Mouse (Mus musculus): ENCODE measurements around the gene CN725425. TPM values are rescaled to one million over a fixed set of nuclear protein-coding genes. Genes with fewer than 3 reads are reported as not detected.

The CN725425 gene
- polyA plus RNA-seq, 3 experiments from 2014 or later, result not detected

DNA sequence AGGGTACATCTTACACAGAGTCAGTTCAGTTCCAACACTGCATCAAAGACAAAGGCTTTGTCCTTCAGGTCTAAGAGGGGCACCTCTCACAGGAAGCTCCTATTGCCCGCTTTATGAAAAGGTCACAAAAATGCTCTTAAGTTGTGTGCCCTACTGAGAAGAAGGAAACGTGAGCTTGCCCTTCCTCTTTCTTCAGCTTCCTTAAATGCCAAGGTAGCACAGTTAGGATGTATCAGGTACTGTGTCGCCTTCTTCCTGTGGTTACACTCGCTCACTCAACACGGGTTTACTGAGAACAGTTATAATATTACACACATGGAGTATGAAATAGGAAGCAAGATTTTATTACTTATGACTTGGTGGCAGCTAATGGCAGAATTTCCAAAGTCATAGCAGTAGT is 38.0 kb downstream of the CN725425 start:
- no peak for ATAC-seq

DNA sequence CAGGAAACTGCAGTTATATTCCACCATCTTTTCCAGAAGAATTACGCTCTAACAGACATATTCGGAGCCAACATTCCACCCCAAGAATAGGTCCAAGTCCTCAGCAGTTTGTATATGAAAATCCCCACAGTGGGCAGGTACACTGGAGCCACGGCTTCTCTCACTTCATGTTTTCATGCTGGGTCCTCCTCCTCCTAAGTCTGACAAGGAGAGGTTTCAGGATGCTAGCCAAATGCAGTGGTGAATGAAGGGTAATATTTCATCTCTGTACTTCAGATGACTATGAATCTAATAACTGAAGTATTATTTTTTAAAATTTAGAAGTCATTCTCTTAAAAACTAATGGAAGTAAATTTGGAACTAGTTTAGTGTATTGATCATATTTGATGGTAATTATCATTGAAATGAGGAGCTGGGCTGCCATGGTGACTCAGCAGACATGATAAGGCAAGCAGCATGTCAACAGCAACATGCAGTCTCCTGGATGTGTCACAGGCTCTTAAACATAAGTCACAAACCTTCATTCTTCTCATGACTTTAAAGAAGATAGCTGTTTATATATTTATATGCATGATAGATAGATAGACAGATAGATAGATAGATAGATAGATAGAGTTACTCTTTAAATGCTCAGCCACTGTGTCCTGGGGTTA is 41.5 kb downstream of the CN725425 start:
- ATAC-seq, result no peak

DNA sequence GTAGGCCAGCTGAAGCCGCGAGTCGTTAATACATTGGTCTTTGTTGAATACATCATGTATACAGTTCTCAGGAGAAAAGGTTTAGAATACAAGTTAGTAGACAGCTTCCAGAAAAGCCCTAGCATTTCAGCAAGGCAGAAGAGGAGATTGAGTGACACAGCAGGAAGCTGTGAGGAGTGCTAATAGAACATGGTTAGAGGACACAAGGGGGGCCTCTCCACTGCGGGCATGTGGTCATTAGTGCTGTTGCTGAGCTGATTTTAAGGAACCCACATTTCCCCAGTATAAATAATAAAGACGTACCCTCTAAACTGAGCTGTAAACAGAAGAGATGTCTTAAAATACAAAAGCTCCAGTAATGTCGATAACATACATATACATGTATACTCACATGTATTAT is 51.5 kb downstream of the CN725425 start:
- ATAC-seq, result no peak

DNA sequence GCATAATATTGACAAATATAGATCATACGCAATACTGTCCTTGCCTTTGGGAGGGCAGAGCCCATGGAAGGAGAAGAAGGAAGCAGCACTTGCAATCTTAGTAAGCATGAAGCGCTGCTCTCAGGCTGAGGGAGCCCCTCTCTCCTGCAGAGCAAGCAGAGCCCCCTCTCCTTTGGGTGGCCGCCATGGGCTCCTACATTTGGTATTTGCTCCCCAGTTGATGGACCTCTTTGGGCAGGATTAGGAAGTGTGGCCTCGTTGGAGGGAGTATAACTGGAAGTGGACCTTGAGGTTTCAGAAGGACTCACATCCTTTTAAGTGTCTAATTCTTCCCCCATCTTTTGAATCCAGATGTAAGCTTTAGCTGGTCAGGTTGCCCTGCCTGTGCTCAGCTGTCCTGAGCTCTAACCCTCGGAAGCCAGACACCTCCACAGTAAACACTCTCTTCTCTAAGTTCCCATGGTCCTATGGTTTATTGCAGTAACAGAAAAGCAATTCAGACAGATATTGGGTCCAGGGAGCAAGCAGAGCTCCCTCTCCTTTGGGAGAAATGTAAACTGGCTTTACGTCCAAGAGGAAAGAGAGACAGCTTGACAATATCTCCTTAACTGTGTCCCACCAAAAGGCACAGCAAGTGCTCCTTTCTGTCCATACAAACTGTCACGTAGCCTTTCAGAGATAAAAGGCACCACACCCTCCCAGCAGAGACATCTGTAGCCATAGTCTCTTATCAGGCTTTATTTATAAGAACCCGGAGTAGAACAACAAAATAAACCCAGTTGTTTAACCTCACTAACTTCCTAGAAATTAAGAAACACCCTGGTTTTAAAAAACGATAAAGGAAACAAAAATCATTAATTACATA is 52.5 kb downstream of the CN725425 start:
- no peak for ATAC-seq

DNA sequence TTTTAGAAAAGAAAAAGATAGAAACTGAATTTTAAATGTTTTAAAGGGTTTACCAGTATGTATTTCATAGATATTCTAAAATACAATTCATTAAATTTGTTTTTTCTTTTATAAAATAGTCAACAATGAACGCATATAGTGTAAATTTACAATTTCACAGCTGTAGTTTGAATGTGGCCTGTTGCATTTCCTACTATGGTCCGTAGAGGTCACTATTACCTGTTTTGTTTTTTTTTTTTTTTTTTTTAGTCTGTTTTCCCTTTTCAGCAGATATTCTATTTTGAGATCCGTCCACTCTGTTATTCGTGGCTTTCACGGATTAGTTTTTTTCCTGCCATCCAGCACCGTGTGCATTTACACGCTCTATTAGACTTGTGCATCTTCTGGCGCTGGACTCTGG is 53.7 kb downstream of the CN725425 start:
- ATAC-seq, result no peak

DNA sequence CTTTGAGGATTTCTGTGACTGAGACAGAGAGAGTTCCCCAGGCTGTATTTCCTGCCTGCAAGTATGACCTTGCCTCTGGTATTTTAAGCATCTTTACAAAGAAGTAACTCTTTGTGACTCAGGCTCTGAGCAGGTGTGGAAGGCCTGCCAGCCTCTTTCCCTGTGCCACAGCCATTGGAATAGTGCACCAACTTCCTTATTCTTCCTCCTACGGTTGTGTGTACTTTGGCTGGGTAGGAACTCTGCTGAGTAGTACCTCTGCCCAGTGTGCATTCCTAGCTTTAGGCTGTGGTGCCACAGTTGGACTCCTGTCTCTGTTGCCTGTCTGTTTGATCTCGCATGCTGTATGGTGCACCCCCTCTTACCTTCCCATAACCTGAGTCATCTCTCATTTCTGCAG is 56.0 kb downstream of the CN725425 start:
- no peak for ATAC-seq

DNA sequence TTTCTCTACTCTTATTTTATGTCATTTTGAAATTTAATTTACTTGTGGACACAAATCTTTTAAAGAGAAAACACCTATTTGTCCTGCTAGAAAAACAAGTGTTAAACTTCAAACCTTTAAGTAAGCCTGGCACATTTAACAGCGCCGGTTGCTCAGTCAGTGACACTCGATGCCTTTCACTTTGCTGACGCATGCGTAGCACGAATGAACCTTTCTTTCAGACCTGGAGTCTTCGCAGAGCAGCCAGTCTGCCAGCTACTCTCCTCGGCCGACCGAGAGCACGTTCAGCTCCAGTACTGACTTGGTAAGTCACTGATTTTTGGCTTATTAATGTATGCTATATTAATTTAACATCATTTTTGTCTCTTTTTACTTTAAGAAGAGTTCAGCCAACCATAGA is 57.8 kb downstream of the CN725425 start:
- ATAC-seq, result no peak

DNA sequence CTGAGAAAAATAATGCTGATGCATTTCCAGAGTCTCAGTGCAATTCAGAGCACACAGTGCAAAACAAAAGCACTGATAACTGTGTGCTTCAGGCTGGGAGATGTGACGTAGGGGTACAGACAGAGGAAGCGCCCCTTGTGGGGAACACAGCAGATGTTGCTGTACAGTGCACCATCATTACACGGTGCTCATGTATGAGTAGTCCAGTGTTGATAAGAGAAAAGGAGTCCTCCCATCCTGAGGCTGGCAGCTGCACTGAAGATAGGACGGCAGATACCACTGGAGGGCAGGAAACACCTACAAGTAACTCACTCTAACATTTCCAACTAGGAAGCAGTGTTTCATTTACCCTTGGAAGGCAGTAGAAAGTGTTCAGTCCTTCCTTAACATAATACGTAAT is 61.3 kb downstream of the CN725425 start:
- ATAC-seq, result no peak

DNA sequence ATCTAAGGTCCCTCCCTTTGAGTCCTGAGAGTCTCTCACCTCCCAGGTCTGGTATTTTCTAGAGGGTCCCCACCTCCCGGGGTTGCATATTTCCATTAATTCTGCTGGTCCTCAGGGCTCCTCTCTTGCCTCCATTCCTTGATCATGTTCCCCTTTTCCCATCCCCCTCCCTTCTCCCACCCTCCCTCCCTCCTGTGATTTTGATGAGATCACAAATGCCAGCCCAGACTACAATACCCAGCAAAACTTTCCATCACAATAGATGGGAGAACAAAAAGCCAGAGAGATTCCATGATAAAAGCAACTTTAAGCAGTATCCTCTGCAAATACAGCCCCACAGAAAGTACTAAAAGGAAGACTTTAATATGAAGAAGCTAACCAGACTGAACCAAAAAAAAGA is 64.6 kb downstream of the CN725425 start:
- ATAC-seq, result no peak

DNA sequence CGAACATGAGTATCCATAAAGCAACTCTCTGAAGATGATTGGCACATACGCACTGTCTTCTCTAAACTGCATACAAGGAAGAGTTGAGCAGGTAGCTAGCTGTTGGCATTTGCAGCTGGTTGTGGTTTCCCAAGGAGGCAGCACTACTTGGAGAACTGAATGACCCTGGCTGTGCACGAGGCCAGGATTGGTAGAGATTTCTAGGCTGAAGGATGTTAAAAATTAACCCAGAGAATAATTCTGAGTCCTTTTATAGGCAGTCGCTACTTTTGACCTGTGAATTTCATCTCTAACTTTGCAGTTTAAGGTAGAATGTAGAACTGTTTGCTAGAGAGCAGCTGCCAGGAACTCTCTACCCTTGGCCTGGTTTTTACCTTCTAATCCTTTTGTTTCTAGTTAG is 69.2 kb downstream of the CN725425 start:
- ATAC-seq, result no peak

DNA sequence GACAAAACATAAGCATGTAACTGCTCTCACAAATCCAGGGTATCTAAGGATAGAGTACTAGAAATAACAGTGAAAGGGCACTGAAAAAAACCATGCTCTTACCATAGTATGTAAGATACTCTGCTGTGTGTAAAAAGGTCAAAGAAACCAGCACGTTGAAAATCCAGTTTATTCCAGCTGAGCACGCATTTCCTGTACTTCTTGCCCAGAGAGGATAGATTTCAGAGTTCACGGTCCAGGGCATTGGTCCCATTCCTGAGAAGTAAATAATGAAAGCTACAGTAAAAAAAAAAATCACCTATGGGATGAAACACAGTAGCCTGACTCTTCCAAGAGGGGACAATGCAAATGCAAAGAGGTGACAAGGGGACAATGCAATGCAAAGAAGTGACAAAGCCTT is 76.7 kb downstream of the CN725425 start:
- no peak for ATAC-seq

DNA sequence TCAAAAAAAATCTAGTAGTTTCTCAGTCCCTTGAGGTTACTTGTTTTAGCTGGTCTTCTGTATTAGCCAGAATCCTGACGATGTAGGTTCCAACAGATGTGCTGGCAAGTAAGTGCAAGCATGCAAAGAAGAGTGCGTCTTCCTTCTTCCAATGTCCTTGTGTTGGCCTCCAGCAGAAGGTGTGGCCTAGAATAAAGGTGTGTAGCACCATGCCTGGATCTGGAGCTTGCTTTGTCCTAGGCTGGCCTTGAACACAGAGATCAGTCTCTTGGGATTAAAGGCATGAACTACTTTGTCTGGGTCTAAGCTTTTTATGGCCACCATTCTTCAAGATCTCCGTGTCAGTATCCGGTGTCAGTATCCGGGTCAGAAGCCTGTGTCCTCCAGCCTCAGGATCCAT is 80.3 kb downstream of the CN725425 start:
- ATAC-seq, result no peak

DNA sequence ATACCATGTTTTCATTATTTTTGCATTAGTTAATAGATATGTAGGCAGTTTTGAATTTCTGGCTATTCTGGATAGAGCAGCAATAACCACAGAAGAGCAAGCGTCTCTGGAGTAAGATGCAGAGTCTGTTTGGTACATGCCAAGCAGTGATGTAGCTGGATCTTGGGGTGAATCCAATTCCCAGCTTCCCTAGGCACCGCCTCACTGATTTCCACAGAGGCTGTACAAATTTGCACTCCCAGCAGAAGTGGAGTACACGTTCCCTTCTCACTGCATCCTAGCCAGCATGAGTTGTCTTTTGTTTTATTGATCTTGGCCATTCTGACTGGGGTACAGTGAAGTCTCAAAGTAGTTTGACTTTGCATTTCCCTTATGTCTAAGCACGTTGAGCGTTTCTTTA is 82.2 kb downstream of the CN725425 start:
- no peak for ATAC-seq

DNA sequence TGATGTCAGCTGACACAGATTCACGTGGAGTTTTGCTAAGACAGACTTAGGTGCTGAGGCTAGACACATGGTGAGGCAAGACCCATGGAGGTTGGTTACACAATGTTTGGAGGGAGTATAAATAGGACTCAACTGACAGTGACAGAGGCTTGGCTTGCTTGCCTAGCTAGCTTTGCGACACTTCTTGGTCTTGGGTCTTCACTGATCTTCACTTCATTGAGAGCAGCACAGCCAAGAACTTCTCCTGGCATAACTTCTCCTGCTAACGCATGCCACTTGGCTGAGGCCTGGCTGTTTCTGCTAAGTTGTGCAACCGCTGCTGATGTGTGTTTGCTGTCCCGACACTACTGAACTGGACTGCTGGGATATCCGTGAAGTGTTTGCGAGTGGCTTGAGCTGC is 83.5 kb downstream of the CN725425 start:
- ATAC-seq, result no peak

DNA sequence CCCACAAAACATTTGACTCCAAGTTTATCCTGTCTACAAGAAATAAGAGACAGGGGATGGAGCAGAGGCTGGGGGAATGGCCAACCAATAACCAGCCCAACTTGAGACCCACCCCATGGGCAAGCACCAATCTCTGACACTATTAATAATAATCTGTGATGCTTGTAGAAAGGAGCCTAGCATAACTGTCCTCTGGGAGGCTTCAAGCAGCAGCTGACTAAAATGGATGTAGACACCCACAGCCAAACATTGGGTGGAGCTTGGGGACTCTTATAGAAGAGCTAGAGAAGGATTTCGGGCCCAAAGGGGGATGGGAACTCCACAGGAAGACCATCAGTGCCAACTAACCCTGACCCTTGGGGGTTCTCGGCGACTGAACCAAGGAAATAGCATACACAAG is 84.1 kb downstream of the CN725425 start:
- no peak for ATAC-seq

DNA sequence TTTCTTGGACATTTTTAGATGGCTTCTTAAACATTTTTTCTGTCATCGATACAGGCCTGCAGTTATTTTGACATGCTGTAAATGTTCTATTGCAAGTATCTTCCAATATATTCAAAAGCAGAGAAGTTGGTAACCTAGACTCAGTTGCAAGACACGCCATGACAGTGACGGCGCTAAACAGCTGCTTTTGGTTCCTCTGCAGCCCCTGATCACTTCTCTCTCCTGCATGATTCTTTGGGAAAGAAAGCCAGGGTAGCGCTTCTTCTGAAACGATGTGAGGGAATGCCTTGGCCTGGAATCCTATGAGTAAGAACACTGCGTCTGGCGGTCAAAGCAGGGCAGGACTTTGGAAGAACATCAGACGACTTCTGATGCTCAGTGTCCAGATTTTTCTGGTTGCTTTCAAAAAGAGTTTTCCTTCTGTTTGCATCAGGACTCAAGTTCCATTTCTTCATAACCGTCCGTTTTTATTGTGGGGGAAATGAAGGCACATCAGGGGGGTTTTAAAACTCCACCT is 100.1 kb downstream of the CN725425 start:
- ATAC-seq, result no peak

DNA sequence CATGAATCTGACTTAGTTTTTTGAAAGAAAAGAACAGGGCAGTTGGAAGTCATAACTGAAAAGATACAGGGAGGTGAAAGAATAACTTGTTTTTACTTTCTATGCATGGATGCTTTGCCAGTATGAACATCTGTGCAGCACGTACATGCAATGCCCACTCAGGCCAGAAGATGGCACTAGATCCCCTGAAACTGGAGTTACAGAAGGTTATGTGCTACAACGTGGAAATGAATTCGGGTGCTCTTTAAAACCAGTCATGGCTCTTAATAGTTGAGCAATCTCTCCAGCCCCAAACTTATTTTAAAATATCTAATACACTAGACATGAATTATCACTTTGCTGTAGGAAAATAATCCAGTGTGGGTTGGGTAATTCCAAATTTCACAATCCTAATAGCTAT is 102.1 kb downstream of the CN725425 start:
- no peak for ATAC-seq

DNA sequence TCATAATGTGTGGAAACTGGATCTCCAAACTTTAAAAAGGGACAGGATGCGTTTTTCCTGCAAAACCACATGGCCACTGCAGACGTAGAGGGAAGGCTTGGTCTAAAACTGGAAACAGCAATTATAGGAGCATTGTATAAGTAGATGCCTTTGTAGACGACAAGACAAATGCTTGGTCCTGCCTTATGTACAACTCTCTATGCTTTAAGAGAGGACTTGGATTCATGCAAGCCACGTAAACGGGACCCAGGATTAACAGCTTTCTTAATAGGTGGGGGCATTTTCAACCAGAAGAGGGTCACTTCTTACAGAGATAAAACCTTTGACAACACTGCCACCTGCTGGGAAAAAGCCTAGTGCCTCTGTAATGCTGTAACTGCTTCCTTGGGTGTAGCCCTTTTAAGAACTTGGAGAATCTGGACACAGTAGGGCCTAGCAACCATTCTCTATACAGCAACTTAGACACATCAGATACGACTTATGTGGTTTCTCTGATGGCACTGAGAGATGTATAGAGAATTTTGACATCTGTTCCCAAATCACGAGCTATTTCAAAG is 105.1 kb downstream of the CN725425 start:
- ATAC-seq, result no peak

Other genes starting within 250 kb of the CN725425 start
- not detected for gene Kif21a, start 149.5 kb upstream of the CN725425 start, polyA plus RNA-seq (2017; shearing (Covaris generic))
- gene Abcd2, start 7.7 kb upstream of the CN725425 start, polyA plus RNA-seq (2017; shearing (Covaris generic)), result under 1 TPM in 1 of 3 experiments, not detected in 2; 0.15 TPM

Data from inflammation-experienced regulatory T-cells, adult 6 months (primary cell).